Mouse (Mus musculus) kidney, adult 2 months (tissue): ENCODE measurements around the gene BC030870.

Experiments used
- CTCF ChIP-seq: fragments of 200-500 bp; conservative IDR thresholded peaks from 2 replicates; pipeline ENCODE4 v1.5.1; 2011; ENCODE audit warnings: low read depth, mild to moderate bottlenecking, control low read depth, low read length, moderate library complexity, mixed read lengths; ENCODE audit not compliant: insufficient read depth, insufficient read length
- POLR2A ChIP-seq: fragments of 200-500 bp; IDR thresholded peaks from one replicate; pipeline ENCODE4 v1.6.1; 2011; ENCODE audit warnings: low read depth, low read length, control low read depth

GRCm38 (mm10) chr8:65065622-65066021 lies 63.7 kb downstream of the BC030870 start:
- TF ChIP-seq CTCF (no peak), POLR2A (no peak)
